Mouse (Mus musculus) lung, postnatal 14 days (tissue): Measurements from ENCODE around the gene Gm48552.

Experiments
- DNase-seq: peaks from one replicate; pipeline ENCODE4 v3.0.0; 2021

Gm48552 gene

GRCm38 (mm10) chr10:81388505-81389055 lies at the start of gene Gm48552:
TSS of gene Gm48552 (plus strand) at chr10:81389005.
- no peak for DNase-seq

GRCm38 (mm10) chr10:81340551-81341332 lies 48.1 kb upstream of the Gm48552 start:
- no peak for DNase-seq

GRCm38 (mm10) chr10:81341333-81341949 lies 47.4 kb upstream of the Gm48552 start:
- DNase-seq: peak; percentile 87

GRCm38 (mm10) chr10:81342686-81343505 lies 45.9 kb upstream of the Gm48552 start, which contains the start of gene Gipc3:
TSS of gene Gipc3 (minus strand) at chr10:81343266.
- DNase-seq: peak; percentile 49

GRCm38 (mm10) chr10:81344421-81345161 lies 44.2 kb upstream of the Gm48552 start:
- DNase-seq: no peak

GRCm38 (mm10) chr10:81345162-81345534 lies 43.7 kb upstream of the Gm48552 start:
- DNase-seq: no peak

GRCm38 (mm10) chr10:81346453-81347067 lies 42.2 kb upstream of the Gm48552 start:
- DNase-seq: peak; percentile 71

- DNase-seq: no peak
These were observed 39.7 kb upstream of the Gm48552 start for GRCm38 (mm10) chr10:81349146-81349545.

- no peak for DNase-seq
These were observed 38.8 kb upstream of the Gm48552 start for GRCm38 (mm10) chr10:81349961-81350350.

GRCm38 (mm10) chr10:81350351-81351063 lies 38.3 kb upstream of the Gm48552 start, which contains the start of gene Hmg20b:
TSS of gene Hmg20b (minus strand) at chr10:81350480.
- DNase-seq: peak; percentile 99

- DNase-seq: no peak
These were observed 37.0 kb upstream of the Gm48552 start for GRCm38 (mm10) chr10:81351678-81352291.

- no peak for DNase-seq
These were observed 33.9 kb upstream of the Gm48552 start for GRCm38 (mm10) chr10:81354738-81355477.

- DNase-seq: no peak
These were observed 33.3 kb upstream of the Gm48552 start for GRCm38 (mm10) chr10:81355533-81355932.

- no peak for DNase-seq
These were observed 32.3 kb upstream of the Gm48552 start for GRCm38 (mm10) chr10:81356352-81356990.

- DNase-seq: peak; percentile 93
These were observed 31.6 kb upstream of the Gm48552 start, which contains the start of gene Mfsd12 for GRCm38 (mm10) chr10:81356991-81357844. TSS of gene Mfsd12 (plus strand) at chr10:81357491.

GRCm38 (mm10) chr10:81358209-81358608 lies 30.6 kb upstream of the Gm48552 start:
- no peak for DNase-seq

- DNase-seq: no peak
These were observed 30.0 kb upstream of the Gm48552 start for GRCm38 (mm10) chr10:81358841-81359240.

- no peak for DNase-seq
These were observed 28.1 kb upstream of the Gm48552 start for GRCm38 (mm10) chr10:81360721-81361120.
